Mouse (Mus musculus): ENCODE results near the gene Ptprt.

The Ptprt gene

GRCm38 (mm10) chr2:162409245-162409644 lies 251.7 kb downstream of the Ptprt start:
- DNase-seq (ENCODE audit: low spot score), result no peak

GRCm38 (mm10) chr2:162401316-162402100 lies 259.4 kb downstream of the Ptprt start:
- no peak for DNase-seq (ENCODE audit: low spot score)

- no peak for DNase-seq (ENCODE audit: low spot score)
Observed at GRCm38 (mm10) chr2:162394601-162395000, 266.3 kb downstream of the Ptprt start.

GRCm38 (mm10) chr2:162391834-162392233 lies 269.1 kb downstream of the Ptprt start:
- no peak for DNase-seq (ENCODE audit: low spot score)

- DNase-seq (ENCODE audit: low spot score), result no peak
Observed at GRCm38 (mm10) chr2:162377309-162377708, 283.6 kb downstream of the Ptprt start.

GRCm38 (mm10) chr2:162349047-162349446 lies 311.9 kb downstream of the Ptprt start:
- DNase-seq (ENCODE audit: low spot score), result no peak

GRCm38 (mm10) chr2:162341846-162342245 lies 319.1 kb downstream of the Ptprt start:
- no peak for DNase-seq (ENCODE audit: low spot score)

- no peak for DNase-seq (ENCODE audit: low spot score)
Observed at GRCm38 (mm10) chr2:162340231-162340630, 320.7 kb downstream of the Ptprt start.

- no peak for DNase-seq (ENCODE audit: low spot score)
Observed at GRCm38 (mm10) chr2:162332066-162332683, 328.8 kb downstream of the Ptprt start.

GRCm38 (mm10) chr2:162329430-162329829 lies 331.5 kb downstream of the Ptprt start:
- DNase-seq (ENCODE audit: low spot score), result no peak

- no peak for DNase-seq (ENCODE audit: low spot score)
Observed at GRCm38 (mm10) chr2:162322411-162322810, 338.5 kb downstream of the Ptprt start.

- DNase-seq (ENCODE audit: low spot score), result no peak
Observed at GRCm38 (mm10) chr2:162307996-162308395, 353.0 kb downstream of the Ptprt start.

- DNase-seq (ENCODE audit: low spot score), result no peak
Observed at GRCm38 (mm10) chr2:162294070-162294469, 366.9 kb downstream of the Ptprt start.

- DNase-seq (ENCODE audit: low spot score), result no peak
Observed at GRCm38 (mm10) chr2:162282606-162283005, 378.3 kb downstream of the Ptprt start.

GRCm38 (mm10) chr2:162282121-162282520 lies 378.8 kb downstream of the Ptprt start:
- DNase-seq (ENCODE audit: low spot score), result no peak

- no peak for DNase-seq (ENCODE audit: low spot score)
Observed at GRCm38 (mm10) chr2:162273826-162274225, 387.1 kb downstream of the Ptprt start.

GRCm38 (mm10) chr2:162251272-162251671 lies 409.7 kb downstream of the Ptprt start:
- DNase-seq (ENCODE audit: low spot score), result no peak

GRCm38 (mm10) chr2:162248296-162248695 lies 412.7 kb downstream of the Ptprt start:
- DNase-seq (ENCODE audit: low spot score), result no peak

GRCm38 (mm10) chr2:162222476-162222875 lies 438.5 kb downstream of the Ptprt start:
- no peak for DNase-seq (ENCODE audit: low spot score)

- DNase-seq (ENCODE audit: low spot score), result no peak
Observed at GRCm38 (mm10) chr2:162220586-162220985, 440.4 kb downstream of the Ptprt start.

GRCm38 (mm10) chr2:162219507-162219906 lies 441.4 kb downstream of the Ptprt start:
- DNase-seq (ENCODE audit: low spot score), result no peak

GRCm38 (mm10) chr2:162217896-162218295 lies 443.1 kb downstream of the Ptprt start:
- DNase-seq (ENCODE audit: low spot score), result no peak

- no peak for DNase-seq (ENCODE audit: low spot score)
Observed at GRCm38 (mm10) chr2:162212397-162212796, 448.6 kb downstream of the Ptprt start.

- DNase-seq (ENCODE audit: low spot score), result no peak
Observed at GRCm38 (mm10) chr2:162210564-162210963, 450.4 kb downstream of the Ptprt start.
